Mouse (Mus musculus): ENCODE measurements around the gene Aqp7.

Aqp7 gene

GRCm38 (mm10) chr4:41013351-41013750 lies 34.6 kb downstream of the Aqp7 start:
- intact Hi-C loops (cut with DNase I), result no loop called here

GRCm38 (mm10) chr4:41000842-41001639 lies 46.9 kb downstream of the Aqp7 start:
- intact Hi-C loops (cut with DNase I), result no loop called here

GRCm38 (mm10) chr4:41000271-41000670 lies 47.7 kb downstream of the Aqp7 start:
- intact Hi-C loops (cut with DNase I), result no loop called here

GRCm38 (mm10) chr4:40997916-40998315 lies 50.0 kb downstream of the Aqp7 start:
- intact Hi-C loops (cut with DNase I), result loop anchor here (10.0 kb wide), 1 partner anchor 253 kb away; no protein-coding TSS in a partner anchor

- intact Hi-C loops (cut with DNase I), result loop anchor here (10.0 kb wide), 1 partner anchor 252 kb away; no protein-coding TSS in a partner anchor
These were observed 51.6 kb downstream of the Aqp7 start for GRCm38 (mm10) chr4:40996302-40996701.

GRCm38 (mm10) chr4:40989633-40990032 lies 58.3 kb downstream of the Aqp7 start:
- intact Hi-C loops (cut with DNase I), result loop anchor here (5.0 to 10.0 kb wide), 2 partner anchors 32 to 245 kb away; no protein-coding TSS in a partner anchor

GRCm38 (mm10) chr4:40983686-40984085 lies 64.3 kb downstream of the Aqp7 start:
- intact Hi-C loops (cut with DNase I), result no loop called here

Small RNAs within 50 kb of the gene (microRNA-seq; reads per million reads assigned to microRNA genes)
- gene Mir3094, result 0.86 to 1.1 reads per million in 2 experiments
